Mouse (Mus musculus): ENCODE measurements around the gene Homer2.

DNA sequence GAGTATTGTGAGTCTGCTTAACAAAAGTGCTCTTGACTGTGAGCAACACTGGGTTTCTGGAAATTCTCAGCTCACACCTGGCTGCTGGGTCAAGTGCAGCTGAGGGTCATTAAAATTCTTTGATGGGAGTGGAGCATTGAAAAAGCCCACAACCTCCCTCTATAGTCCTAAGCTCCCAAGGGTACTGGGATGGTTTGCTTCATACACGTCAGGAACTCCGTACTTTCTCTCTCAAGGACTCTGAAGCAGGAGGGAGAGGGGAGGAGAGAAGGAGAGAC is 19.3 kb upstream of the Homer2 start:
- TF ChIP-seq POLR2A (IDR thresholded peaks at IDR 0.05; ENCODE audit: borderline replicate concordance, extremely low read depth, insufficient read depth, insufficient read length, poor library complexity, severe bottlenecking) (no peak), CTCF (IDR thresholded peaks at IDR 0.05; ENCODE audit: borderline replicate concordance, extremely low read depth, insufficient read depth, insufficient read length) (no peak)
